Mouse (Mus musculus) T-cell, adult 66 days (primary cell): ENCODE results near the gene Tfcp2l1. TPM values are rescaled to one million over a fixed set of nuclear protein-coding genes. Genes with fewer than 3 reads are reported as not detected.

Experiments used
- total RNA-seq, 2 experiments: library from RNA; stranded (reverse); gene quantifications; 3 replicates in 1 of 2; 4 replicates in 1 of 2; pipeline ENCODE4 v1.2.4; 2023

Gene Tfcp2l1
- total RNA-seq = under 1 TPM in 1 of 2 experiments, not detected in 1; 0.09 TPM

DNA sequence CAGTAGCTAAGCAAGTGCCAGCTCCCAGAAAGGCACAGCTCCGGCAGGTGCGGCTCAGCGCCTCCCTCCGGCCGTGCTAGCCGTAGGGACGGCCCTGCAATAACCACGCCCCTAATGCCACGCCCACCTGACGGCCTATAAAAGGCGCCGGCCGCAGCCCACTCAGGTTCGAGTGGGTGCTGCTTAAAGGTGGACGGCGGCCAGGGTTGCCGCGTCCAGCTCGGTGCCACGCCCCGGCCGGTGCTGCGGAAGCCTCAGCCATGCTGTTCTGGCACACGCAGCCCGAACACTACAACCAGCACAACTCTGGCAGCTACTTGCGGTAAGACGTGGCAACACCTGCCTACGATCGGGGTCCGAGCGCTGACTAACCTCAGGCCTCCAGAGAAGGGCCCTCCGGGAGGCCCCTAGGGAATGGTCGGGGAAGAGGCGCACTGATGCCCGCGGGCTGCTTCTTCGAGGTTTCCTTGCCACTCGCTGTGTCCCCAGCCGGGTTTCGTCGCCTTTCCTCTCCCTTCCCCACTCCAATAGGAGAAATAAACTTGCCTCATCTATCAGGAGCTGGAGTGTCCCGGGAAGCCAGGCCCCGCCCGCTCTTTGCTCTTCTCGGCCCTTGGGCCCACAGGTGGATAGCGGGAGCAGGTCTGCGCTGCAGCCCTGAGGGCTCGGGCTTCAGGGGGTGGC, at the start of gene Tfcp2l1:
TSS of gene Tfcp2l1 (plus strand) at position 165 of the 684 bp plus-strand sequence.

Other genes starting within 250 kb of the Tfcp2l1 start
- gene Clasp1, start 238.9 kb upstream of the Tfcp2l1 start, total RNA-seq = 10 to 100 TPM; 74.2 to 95.0 TPM